Mouse (Mus musculus) embryo, embryonic 11.5 days (tissue): ENCODE data around the gene Msl2.

ENCODE experiments used
- DNase-seq: peaks from one replicate; pipeline ENCODE4 v3.0.0-alpha.2; 2012; ENCODE audit warnings: low read depth, low spot score

Gene Msl2

DNA sequence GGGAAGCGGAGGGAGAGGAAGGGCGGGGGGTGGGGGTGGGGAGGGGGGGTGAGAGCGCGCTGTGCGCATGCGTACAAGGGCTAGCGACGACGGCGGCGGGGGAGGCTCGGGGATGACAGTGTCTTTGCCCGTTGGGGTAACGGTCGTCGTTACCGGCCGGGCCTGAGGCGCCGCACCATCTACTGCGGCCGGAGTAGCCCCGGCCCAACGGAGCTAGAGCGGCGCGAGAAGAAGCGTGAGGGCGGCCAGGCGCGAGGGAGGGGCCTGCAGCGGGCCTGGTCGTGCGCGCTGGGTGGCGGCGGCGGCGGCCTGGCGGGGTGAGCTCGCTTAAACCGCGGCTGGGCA, at the start of gene Msl2:
TSS of gene Msl2 (plus strand) at position 115 of the 345 bp plus-strand sequence.
- DNase-seq, result no peak

DNA sequence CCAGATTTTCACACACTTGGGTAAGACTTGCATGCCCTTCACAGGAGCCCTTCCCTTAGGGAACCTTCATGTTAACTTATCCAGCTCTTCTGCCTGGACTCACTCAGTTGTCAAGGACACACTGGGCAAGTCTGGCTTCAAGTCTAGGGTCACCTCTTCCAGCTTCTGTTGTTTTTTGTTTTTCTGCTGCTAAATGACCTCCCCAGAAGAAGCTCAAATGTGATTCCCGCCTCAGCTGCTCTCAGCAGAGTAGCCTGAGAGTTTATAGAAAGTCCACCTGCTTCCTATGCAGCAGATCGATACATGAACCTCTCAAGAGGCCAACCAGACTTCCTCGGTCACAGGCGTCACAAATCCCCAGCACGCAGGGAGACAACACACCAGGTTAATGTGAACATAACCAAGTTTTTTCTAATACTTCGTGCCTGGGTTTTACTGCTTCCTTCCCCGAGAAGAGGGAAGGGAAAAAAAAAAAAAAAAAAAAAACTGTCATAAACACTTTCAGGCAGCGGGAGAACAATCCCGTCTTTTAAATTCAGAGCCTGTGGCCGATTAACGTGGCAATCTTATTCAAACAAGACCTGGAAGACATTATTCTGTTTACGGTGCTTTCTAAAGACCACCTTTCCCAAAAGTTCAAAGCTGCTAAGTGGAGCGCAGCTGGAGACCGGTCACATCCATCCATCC, 40.0 kb upstream of the Msl2 start:
- DNase-seq, result no peak

DNA sequence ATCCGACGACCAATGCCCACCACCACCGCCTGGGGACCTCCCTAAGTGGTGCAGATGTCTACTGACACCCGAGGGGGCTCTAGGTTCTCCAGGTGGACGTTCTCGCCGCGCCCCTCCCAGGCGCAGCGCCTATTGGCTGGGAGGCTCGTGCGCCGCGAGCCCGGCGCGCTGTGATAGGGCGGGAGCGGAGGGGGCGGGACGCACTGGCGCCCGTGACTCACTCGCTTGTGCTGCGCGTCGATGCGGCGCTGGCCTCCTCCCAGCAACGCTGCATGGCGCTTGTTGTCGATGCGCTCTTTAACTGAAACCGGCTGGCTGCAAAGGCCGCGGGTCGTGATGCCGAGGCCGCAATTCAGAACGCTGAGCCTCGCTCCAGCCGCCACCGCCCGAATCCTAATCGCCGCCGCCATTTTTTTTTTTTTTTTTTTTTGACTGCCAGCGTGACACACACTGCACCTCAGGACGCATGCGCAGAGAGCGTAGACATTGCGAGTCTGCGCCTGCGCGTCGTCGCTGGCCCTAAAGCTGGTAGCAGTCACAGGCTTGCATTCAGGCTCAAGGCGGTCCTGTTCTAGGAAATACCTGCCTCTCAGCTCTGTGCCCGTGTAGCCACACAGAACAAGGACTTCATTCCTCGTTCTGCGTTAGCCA, 39.3 kb upstream of the Msl2 start, which contains the start of gene Pccb:
TSS of gene Pccb (minus strand) at position 451 of the 651 bp plus-strand sequence.
- peak; percentile 98 for DNase-seq

DNA sequence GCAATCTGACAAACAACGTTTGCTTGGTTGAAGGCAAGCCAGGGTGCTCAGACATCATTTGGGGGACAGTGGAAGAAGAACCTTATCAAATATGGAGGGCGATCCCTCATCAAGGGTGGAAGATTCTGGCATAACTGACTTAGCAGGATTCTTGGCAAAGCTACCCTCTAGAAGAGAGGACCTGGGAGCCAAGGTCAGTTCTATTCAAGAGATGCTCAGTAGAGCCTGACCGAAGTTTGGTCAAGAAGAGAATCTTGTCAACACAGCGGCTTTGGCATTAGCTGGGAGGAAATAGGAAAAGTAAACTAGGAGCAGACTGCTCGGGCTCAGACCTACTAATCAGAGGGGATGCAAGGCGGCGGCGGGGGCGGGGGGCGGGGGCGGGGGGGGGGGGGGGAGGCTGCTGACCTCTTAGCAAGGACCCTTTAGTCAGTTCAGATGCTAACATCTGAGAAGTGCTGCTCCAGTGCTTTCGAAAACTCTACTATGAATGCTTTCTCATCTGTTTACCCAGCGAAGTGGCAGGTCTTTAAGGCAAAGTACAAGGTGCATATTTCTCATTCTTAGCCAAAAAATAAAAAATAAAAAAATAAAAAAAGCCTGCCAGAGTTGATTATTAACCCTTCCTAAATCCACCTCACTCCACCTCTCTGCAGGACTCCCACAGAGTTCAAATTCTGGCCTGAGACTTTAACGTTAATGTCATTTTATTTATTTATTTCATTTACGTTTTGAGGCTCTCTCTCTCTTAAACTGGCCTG, 37.9 kb upstream of the Msl2 start:
- DNase-seq, result no peak

DNA sequence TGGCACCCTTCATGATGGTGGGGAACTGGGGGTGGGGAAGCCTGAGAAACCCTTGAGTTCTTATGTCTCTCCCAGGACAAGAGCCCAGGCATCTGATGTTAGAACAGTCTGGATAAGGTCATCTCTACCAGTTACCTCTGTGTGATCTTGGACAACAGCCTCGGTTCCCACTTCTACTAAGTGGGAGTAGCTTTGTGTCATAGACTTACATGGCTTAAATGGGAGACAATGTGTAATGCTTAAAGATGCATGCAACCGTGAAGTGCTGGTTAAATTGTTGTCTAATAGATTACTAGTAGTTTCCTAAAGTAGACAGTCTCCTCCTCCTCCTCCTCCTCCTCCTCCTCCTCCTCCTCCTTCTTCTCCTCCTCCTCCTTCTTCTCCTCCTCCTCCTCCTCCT, 37.0 kb upstream of the Msl2 start:
- DNase-seq, result no peak

DNA sequence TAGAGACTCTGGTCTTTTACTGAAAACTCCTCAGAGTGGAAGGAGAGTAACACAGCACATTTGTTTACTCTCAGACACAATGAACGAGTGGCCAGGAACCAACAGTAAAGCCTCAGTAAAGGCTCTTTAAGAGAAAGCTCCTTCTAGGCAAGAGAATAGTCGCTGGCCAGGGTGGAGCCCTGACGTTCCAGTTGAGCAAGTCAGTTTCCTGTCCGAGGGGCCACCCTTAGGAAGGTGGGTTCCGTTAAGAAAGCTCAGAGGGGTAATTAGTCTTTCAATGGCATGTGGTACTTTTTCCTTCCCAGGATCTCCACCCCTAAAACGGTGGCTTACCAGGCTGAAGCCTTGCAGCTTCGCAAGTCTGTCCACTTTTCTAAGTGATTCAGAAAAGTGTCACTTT, 36.5 kb upstream of the Msl2 start:
- DNase-seq, result no peak

DNA sequence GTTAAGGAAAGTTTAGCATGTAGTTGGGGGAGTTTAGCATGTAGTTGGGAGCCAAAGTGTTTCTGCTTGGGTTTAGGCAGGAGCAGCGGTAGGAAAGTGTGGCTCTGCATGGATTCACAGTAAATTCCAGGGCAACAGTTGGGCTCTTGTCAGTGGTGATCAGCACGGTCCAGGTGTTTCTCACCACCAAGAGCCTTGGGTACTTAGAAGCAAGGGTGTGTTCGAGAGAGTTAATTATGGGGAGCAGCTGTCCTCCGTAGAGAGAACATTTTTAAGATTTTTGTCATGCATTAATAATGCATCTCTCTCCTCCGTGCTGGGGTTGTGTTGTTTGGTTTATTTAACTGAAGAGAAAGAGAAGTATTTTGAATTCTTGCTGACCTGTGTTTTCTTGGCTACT, 35.3 kb upstream of the Msl2 start:
- no peak for DNase-seq

DNA sequence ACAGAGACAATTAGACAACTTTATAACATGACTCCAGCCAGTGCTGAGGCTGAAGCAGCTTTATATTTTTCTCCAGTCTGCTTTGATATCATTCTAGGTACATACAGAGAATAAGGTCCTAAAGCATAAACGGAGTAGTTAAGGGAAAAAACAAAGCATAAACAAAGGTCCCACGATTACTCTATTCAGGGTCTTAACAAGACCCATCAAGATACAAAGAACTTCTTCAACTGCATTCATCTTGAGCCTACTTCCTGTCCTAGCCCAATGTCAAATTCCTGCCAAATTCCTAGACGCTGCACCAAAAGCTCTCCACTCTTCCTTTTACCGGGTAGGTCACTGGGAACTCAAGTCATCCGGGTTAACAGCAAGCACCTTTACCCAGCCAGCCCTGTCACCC, 32.4 kb upstream of the Msl2 start:
- DNase-seq, result no peak

DNA sequence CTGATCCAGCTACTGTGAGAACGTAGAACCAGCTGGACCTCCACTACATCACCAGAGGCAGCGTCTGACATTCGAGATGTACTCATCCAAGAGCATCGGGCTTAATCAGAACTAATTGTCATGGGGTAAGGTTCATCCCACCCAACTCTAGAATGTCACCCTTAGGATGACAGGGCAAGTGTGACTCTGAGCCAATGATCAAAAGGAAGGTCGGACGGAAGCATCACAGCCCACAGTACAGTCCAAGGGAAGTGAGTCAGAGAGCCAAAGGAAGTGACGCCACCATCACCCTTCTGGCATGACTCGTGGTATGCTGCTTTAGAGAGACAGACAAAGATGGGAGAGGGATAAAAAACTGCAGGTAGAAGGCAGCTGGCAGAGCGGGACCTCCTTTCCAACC, 31.7 kb upstream of the Msl2 start:
- no peak for DNase-seq

DNA sequence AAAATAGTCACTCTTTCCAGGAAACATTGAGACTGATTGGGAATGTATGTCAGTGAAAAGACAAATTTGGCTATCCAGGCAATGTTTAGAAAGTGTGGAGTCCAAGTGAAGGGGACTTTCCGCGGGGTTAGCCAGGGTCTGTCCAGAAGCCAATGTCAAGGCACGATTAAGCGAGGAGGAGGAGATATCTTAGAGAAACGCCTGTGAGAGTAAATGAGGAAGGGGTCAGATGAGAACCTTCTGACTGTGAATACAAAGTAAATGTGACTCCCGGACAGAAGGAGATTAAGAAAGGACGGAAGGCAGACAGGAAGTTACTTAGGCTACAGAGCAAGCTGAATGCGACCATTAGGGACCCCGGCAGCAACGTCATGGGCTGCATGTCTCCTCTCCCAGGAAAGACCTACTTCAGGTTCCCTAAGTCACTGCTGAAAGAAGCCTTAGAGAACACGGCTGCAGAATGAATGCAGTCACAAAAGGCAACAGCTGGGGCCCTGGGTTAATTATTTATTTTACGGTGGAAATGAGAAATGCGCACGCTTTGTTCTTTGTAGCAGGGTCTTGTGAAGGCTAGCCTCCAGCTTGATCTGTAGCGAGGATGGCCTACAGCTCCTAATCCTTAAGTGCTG, 28.1 kb upstream of the Msl2 start:
- DNase-seq, result no peak

DNA sequence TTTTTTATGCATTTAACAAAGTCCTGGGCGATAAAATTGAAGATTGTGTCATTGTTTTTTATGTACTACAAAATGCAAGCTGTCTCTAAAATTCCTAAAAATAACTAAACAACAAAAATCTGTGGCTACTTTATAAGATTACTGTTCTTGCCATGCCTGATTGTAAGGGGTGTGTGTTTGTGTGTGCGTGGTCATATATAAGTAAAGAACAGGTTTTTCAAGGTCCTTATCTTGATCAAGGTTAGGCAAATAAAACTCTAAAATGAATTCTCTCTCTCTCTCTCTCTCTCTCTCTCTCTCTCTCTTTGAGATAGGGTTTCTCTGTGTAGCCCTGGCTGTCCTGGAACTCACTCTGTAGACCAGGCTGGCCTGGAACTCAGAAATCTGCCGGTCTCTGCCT, 21.9 kb upstream of the Msl2 start:
- no peak for DNase-seq

DNA sequence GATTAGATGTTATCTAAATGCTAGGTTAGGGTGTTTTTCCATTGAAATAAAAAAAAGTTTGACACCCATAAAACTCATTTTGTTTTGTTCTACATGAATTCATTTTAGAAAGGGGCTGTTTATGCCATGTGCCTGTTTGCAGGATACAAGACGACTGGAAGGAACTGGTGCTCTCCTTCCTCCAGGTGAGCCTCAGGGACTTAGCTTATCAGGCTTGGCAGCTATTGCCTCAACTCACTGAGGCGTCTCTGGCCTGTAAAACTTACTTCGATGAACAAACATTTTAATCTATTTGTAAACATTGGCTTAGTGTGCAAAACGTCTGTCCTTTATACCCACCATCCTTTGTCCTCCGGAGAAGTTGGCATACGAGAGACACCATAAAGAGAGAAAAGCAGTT, 21.2 kb upstream of the Msl2 start:
- DNase-seq, result no peak

DNA sequence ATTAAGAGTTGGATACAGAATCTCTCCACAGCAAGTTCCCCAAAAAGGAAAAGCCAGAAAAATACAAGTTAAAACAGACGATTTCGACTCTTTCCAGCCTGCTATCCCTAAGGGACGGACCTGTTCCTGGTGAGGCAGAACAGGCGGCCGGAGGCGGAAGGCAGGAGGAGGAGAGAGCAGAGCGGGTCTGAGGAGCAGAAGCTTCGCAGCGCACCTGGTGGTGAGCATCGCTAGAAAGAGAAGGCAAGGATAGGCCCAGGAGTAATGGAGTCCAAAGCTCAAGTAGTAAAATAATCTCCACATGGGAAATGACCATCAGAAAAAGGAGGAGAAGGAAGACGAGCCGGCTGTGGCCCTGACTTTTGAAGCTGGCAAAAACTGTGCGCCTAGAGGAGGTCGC, 20.6 kb upstream of the Msl2 start:
- no peak for DNase-seq

DNA sequence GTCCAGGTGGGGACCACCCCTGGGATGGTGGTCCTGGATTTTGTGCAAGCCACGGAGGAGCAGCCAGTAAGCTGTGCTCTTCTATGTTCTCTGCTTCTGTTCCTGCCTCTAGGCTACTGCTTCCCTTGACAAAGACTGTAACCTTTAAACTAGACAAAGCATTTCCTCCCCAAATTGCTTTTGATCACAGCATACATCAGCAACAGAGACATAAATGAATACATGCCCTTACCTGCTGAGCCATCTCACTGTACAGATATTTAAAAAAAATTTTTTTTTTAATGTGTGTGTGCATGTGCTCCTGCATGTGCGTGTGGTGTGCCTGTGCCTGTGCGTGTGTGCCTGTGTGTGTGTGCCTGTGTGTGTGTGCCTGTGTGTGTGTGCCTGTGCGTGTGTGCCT, 16.7 kb upstream of the Msl2 start:
- DNase-seq, result no peak

DNA sequence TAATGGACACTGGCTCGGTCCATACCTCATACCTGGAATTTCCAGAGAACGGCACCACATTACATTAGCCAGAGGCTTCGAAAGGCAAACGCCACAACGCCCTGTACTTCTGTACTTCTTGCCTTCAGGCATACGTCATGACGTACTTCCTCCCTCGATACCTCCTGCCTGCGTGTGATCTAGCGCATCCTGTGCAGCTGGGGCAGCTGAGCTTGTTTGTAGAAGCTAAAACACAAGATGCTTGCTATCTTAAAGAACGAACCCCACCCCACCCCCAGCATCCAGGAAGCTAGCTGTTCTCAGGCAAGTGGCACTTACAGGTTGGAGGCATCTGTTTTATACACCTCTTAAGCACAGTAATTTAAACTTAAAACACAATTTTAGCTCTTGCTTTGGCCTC, 12.9 kb upstream of the Msl2 start:
- no peak for DNase-seq

DNA sequence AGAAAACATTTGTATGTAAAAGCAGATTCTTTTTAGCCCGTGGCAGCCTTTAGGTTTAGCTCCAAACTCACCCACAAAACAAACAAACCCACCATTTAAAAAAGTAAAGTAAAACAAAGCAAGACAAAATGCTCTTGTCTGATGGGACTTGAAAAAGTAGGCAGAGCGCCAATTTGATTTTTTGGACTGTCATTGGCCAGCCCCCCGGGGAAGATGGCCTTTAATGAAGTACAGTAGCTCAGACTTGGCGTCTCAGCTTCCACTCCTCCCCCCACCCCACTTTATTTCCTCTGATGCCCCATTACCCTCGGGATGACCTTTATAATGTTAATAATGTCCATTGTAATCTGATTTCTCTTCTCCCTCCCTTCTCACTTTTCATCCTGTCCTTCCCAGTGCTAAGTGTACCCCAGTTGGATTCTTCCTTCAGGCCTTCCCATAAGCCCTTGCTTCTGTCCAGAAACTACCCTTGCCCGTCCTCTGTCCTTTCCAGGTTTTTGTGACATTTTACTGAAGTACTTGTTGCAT, 11.6 kb upstream of the Msl2 start:
- DNase-seq, result no peak

DNA sequence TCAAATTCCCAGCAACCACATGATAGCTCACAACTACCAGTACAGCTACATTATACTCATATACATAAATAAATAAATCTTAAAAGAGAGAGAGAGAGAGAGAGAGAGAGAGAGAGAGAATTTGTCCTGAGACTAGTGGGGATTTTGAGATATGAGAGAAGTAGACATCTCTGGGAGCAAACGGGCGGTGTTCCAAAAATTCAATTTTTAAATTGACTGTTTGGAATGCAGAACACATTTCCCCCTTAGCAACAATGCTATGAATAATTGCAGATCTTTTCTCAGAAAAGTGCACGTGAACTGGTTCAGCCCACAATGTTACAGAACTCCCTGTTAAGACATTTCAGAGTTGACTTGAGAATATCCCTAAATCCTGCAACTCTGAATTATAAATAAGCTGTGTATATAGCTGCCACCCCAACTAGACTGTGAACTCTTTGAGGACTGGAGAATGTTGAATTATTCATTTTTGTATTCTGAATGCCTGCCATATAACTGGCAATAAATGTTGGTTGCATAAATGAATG, 8.8 kb upstream of the Msl2 start:
- no peak for DNase-seq

DNA sequence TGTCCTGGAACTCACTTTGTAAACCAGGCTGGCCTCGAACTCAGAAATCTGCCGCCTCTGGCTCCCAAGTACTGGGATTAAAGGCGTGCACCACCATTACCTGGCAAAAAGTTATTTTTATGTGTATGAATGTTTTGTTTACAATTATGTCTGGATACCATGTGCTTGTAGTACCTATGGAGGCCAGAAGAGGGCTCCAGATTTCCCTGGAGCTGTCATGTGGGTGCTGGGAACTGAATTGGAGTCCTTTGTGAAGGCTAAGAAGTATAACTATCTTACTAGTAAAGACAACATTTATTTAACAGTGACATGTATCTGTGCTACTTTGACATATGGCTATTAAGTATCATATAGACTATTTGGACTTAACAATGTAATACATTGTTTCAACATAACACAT, 4.1 kb upstream of the Msl2 start:
- DNase-seq, result no peak

DNA sequence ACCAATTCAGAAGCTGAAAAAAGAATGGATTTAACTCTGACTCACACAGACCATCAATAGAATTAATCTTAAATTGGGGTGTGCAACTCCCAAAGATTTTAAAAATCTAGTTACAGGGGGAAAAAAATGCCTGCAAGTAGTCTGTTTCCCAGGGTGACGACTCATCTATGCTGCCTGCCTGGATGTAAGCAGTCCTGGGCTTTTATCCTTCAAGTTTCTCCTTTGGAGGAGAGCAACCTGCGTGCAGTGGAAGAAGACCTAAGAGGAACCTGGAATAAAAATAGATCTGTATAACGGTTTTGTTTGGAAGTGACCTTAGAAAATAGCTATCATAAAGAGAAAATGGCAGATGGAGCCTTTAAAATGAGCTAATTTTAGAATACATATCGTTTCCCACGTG, 1.4 kb upstream of the Msl2 start:
- no peak for DNase-seq

DNA sequence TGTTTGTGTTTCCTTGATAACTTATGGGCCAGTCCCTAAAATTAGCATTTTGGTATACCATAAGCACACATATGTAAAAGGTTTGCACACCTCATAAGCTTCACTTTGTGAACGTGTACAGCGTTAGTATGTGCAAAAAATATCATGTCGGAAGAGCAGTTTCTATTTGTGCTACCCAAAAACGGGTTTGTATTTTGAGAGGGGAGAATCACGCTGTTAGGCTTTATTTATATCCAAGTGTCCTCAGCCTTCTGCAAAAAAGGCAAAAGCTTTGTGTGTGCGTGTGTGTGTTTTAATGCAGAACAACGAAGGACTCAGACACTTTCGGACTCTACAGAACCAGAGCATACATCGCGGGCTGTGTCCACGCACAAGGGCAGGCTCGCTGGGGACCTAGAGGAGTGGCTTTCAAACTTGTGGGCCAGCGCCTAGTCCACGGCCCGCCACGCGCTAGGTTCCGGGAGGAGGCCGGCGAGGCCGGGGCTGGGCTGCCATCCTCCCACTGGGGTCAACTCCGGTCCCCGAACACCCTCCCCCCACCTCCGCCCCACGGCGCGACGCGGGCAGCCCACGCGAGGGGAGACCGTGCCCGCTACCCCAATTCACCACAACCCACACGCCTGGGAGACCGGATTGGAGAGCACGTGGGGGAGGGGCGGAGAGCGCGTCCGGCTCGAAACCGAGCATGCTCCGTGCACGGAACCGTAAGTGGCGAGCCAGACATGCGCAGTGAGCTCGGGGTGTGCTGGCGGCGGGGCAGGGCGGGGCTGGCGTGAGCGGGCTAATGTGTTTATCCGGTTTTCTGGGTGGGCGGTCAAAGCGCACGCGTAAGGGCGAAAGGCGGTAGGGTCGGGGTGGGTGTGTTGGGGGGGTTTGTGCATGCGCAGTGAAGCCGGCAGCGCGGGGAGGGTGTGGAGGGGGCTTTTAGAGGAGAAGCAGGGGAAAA, 587 bp upstream of the Msl2 start:
- DNase-seq, result peak; percentile 97
